Mouse (Mus musculus) midbrain, embryonic 10.5 days (tissue): Measurements from ENCODE around the gene Gm20509. TPM values are rescaled to one million over a fixed set of nuclear protein-coding genes. Genes with fewer than 3 reads are reported as not detected.

Source experiments
- DNase-seq: peaks from one replicate; pipeline ENCODE4 v3.0.0-alpha.2; 2017; ENCODE audit warnings: low spot score
- H3K27ac ChIP-seq: fragments of 300-500 bp; sonication (generic); replicated peaks from 2 replicates; pipeline ENCODE4 v1.5.1; 2016; ENCODE audit warnings: mild to moderate bottlenecking
- H3K27me3 ChIP-seq: fragments of 300-500 bp; sonication (generic); 2 replicates; pipeline ENCODE4 v1.6.1; 2016; ENCODE audit warnings: low read depth, mild to moderate bottlenecking; ENCODE audit not compliant: poor library complexity, severe bottlenecking
- H3K36me3 ChIP-seq: fragments of 300-500 bp; sonication (generic); 2 replicates; pipeline ENCODE4 v1.6.1; 2016; ENCODE audit warnings: mild to moderate bottlenecking, moderate library complexity
- H3K4me1 ChIP-seq: fragments of 300-500 bp; sonication (generic); 2 replicates; pipeline ENCODE4 v1.6.1; 2016
- H3K4me3 ChIP-seq: fragments of 300-500 bp; sonication (generic); 2 replicates; pipeline ENCODE4 v1.5.1; 2016; ENCODE audit warnings: mild to moderate bottlenecking, moderate library complexity
- H3K9me3 ChIP-seq: fragments of 300-500 bp; sonication (generic); replicated peaks from 2 replicates; pipeline ENCODE4 v1.6.1; 2016; ENCODE audit warnings: mild to moderate bottlenecking
- WGBS: fragments of 180-500 bp; shearing (Covaris S2); methylation state at CpG from one replicate; pipeline ENCODE4 v1.1.7; 2016; 5-methylcytosine and 5-hydroxymethylcytosine counted together
- polyA plus RNA-seq: library from polyadenylated mRNA; unstranded; fragments of >200 nt; fragmentation: Nextera tagmentation; extraction: Ambion mirVana; gene quantifications from 2 replicates; pipeline ENCODE4 v1.2.1, GENCODE M21; 2016

Gene Gm20509
- polyA plus RNA-seq, 1 experiment from 2014 or later: not detected

DNA sequence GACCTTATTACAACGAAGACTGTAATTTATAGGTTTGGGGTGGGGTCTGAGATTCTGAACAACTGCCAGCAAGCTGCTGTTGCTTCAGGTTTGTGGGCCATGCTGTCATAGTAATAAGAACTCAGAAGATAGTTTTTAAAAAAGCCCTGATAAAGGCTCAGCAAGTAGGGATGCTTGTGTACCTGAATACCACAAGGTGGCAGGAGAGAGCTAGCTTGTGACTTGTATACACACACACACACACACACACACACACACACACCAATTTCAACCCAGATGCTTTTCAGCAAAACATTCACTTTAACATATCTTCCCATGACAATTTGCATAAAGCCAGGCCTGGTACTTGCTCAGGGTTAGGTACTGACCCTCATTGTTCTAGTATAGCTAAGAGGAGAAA lies 57.0 kb downstream of the Gm20509 start:
- Histone ChIP-seq H3K27ac (no peak overlapping the region), H3K4me3 (no peak overlapping the region), H3K36me3 (no peaks in the 10 kb centered on the region), H3K27me3 (0 out of 2 replicates have a peak, but pooled peaks cover 8% of the 10 kb centered on the region), H3K9me3 (no peaks in the 10 kb centered on the region), H3K4me1 (no peaks in the 10 kb centered on the region)
- 33% methylated on average over 1 of the region's 1 CpGs for WGBS
- no peak for DNase-seq

DNA sequence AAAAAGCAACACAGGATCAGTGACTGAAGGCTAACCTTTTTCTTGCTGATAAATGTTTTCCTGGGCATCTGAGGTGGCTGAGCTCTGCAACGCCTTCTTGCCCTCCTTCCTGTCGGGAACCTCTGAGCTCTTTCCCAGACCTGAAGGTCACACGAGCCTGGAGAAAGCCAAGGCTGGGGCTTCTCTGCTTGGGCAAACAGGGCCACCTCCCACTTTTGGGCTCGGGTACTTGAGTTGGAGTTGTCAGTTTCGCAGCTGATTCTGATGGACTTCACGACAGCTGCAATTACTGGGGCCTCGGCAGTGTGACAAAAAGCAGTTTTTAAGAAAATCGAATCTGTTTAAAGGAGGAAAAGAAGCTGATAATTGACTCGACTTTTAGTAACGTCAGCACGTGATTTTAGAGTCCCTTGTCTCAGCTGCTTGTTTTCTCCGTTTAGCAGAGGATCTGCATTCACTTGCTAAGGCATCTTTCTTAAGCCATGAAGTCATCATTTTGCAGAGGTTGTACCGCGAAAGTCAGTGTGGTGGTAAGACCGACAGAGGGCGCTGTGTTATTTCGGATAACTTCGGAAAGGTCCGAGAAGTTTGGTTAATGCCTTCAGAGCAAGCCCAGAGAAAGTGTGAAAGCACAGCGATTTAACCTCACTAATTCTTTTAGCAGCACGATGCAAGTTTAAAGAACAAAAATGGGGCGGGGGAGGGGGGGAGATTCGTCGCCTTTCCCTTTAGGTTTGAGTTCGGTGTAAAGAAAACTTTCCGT lies 60.5 kb downstream of the Gm20509 start:
- WGBS: 23% methylated on average over 26 of the region's 26 CpGs
- Histone ChIP-seq H3K36me3 (no peaks in the 10 kb centered on the region), H3K9me3 (no peaks in the 10 kb centered on the region), H3K4me3 (peak overlapping the region; percentile 41; the same call in 1 of the 2 replicates), H3K27me3 (0 out of 2 replicates have a peak, but pooled peaks cover 8% of the 10 kb centered on the region), H3K4me1 (no peaks in the 10 kb centered on the region), H3K27ac (no peak overlapping the region)
- peak; percentile 80 for DNase-seq

DNA sequence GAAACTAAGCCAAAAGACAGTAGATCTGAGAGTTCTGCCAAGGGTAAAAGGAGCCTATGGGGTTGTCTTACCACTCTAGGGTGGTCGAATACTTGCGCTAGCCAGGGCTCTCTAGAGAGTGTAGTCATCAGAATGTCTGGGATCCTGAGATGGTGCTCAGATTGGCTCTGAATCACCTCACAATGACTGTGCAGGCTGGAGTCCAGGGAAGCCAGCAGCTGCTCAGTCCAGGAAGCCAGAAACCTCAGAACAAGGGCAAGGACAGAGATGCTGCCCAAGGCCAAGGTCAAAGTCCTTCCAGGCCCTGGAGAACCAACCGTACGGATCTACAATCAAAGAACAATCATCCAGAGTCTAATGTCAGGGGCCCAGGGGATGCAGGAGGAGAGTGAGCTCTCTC lies 63.4 kb downstream of the Gm20509 start:
- Histone ChIP-seq H3K4me3 (no peak overlapping the region), H3K36me3 (no peaks in the 10 kb centered on the region), H3K9me3 (no peaks in the 10 kb centered on the region), H3K4me1 (no peaks in the 10 kb centered on the region), H3K27ac (no peak overlapping the region), H3K27me3 (0 out of 2 replicates have a peak, but pooled peaks cover 8% of the 10 kb centered on the region)
- no peak for DNase-seq
- 92% methylated on average over 4 of the region's 4 CpGs for WGBS

Other genes starting within 250 kb of the Gm20509 start
- 4.9 and 5.8 TPM in 2 replicates for gene Pygo1, start 176.8 kb upstream of the Gm20509 start, polyA plus RNA-seq
- gene Dyx1c1, start 143.7 kb upstream of the Gm20509 start, polyA plus RNA-seq: 1.7 and 2.3 TPM in 2 replicates
- not detected in 2 replicates for gene Gm44503, start 143.6 kb upstream of the Gm20509 start, polyA plus RNA-seq
- gene Ccpg1os, start 117.1 kb upstream of the Gm20509 start, polyA plus RNA-seq: 21.8 and 24.2 TPM in 2 replicates
- 18.0 and 23.0 TPM in 2 replicates for gene Ccpg1, start 117.0 kb upstream of the Gm20509 start, polyA plus RNA-seq
- 12.8 and 14.2 TPM in 2 replicates for gene Pigb, start 62.1 kb upstream of the Gm20509 start, polyA plus RNA-seq
- 1.6 and 1.9 TPM in 2 replicates for gene Rab27a, start 57.6 kb upstream of the Gm20509 start, polyA plus RNA-seq
- gene Khdc3, start 634 bp upstream of the Gm20509 start, polyA plus RNA-seq: not detected in 2 replicates
- gene Rsl24d1, start 11.0 kb downstream of the Gm20509 start, polyA plus RNA-seq: 143 and 150 TPM in 2 replicates